Mouse (Mus musculus) CD4-positive helper T cell, adult 2 months (primary cell): Measurements from ENCODE around the gene Mtm1.
A peak's percentile ranks its signal among the peaks of the same experiment; 100 is the strongest.

ENCODE experiments used
- DNase-seq: peaks from one replicate; pipeline ENCODE4 v3.0.0-alpha.2; 2012; ENCODE audit warnings: low read depth, missing footprints, low spot score

Mtm1 gene

DNA sequence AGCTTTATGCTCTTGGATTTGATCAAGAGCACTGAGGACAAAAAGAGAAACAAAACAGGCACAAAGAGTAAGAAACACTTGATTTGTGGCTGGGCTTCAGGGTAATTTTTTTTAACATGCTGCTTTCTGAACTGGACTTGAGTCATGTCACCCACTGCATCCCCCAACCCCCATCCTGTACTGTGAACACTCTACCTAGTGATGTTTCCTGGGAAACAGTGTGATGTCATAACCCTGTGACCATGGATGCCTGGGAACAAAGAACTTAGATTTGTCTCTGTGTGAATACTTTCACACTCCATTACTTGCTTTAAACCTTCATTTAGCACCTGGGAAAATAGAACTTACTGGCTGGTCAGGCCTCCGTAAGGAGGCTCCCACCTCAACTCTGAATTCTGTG is at the start of gene Mtm1:
Mtm1 (plus strand) TSS at position 301 of the 400 bp plus-strand sequence.
- DNase-seq = no peak

DNA sequence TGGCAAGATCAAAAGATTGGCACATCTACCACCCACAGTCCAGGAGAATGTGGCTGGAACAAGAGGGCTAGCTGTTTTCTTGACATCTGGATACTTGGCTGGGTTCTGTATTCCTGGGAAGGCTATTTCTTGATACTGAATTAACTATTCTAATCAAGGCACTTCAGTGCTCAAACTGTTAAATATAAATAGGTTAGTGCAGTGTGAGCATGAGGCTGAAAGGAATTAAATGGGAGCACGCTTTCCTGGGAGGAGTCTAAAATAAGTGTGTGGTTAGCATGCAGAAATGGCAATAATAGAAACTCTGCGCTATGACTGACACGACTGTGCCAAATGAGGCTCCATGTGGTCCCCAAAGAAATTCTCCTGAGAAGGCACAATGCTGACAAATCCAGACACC is 29.0 kb upstream of the Mtm1 start:
- no peak for DNase-seq

DNA sequence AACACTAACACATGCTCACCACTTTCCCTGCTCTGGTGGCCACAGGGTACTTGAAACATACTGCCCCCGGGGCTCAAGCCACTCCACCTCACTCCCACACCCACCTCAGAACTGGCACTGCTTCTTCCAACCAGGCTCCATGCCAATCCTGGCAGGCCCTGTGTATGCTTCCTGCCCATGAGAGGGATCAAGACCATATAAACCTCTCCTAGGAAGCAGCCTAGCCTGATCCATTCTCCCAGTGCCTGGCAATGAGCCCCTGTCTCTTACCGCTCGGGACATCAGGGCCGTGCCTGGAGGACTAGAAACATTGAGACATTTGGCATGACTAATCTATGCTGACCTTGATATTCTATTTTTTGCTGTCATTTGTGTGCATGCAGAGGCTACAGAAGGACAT is 26.9 kb upstream of the Mtm1 start:
- DNase-seq = no peak

DNA sequence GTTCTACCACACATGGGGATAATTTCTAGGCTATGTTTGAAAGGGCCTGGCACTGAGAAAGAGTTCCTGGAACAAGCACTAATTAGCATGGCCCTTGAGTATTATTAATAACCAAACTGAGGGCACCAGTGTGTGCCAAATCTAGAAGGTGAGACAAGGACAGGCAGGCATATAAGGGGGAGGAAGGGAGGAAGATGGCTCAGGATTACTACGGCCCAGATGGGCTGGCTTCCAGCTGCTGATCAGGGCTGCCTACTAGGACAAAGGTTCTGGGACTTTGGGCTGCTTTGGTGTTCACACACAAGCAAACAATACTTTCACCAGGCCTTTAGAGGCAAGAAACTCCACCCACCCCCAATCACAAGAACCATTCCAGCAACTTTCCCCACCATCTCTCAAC is 24.2 kb upstream of the Mtm1 start:
- DNase-seq = no peak

DNA sequence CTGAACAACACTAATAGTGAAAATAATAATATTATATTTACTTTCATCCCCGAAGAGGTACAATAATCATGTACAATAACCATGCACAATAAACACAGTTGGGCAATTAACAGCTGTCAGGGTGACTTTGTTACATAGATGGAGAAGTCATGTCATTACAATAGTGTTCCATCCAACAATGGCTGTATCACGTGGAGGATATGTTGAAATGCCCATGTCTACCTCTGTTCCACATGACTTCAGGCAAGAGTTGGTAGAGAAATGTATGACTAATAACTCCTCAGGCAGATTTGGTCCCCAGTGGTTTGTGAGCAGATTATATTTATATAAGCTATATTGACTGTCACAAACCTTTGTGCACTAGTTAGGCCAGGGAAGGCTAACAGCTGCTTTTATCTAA is 5.8 kb upstream of the Mtm1 start:
- DNase-seq = no peak

DNA sequence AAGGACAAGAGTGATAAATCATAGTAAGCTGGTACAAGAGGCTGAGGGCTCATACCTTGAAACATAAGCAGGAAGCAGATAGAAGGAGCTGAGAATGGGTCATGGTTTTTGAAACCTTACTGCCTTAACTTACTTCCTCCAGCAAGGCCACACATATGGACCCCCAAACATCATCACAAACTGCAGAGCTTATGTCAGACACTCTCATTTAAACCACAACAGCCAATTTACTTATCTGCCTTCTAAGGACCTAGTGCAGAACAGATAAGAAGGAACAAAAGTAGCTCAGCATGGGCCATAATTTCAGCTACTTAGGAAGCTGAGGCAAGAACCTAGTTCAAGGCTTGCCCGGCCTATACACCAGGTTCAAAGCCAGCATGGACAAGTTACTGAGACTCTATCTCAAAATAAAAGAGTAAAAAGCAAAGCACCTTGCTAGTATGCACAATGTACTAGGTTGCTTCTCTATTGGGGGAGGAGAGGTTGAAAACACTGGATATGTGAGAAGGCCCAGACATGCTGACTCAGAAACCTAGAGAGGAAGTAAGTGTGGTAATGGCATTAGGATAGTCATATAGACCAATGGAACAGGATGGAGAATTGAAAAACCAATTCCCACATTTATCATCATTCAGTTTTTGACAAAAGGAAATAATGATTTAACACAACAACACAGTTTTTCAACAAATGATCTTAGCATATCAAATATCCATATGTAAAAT is 4.6 kb upstream of the Mtm1 start:
- no peak for DNase-seq

GRCm38 (mm10) chrX:71206595-71206994 is 4.0 kb upstream of the Mtm1 start:
- no peak for DNase-seq

DNA sequence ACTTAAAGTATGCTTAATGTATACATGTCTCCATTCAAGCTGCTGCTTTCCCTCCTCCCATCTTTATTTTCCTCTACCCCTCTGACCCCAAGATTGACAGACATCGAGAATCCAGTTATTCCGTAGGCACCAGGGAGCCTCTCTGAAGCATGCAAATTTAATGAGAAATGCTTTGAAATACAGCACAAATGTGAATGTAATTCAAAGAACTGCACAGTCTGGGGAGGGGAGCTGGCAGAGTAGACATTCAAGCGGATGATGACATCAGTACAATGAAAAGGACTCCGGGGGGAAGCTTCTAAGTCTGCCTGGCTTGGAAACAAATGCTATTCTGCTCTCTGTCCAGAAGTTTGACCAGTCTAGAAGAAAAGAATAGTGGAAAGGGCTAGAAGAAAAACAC is 2.3 kb downstream of the Mtm1 start:
- DNase-seq = no peak

DNA sequence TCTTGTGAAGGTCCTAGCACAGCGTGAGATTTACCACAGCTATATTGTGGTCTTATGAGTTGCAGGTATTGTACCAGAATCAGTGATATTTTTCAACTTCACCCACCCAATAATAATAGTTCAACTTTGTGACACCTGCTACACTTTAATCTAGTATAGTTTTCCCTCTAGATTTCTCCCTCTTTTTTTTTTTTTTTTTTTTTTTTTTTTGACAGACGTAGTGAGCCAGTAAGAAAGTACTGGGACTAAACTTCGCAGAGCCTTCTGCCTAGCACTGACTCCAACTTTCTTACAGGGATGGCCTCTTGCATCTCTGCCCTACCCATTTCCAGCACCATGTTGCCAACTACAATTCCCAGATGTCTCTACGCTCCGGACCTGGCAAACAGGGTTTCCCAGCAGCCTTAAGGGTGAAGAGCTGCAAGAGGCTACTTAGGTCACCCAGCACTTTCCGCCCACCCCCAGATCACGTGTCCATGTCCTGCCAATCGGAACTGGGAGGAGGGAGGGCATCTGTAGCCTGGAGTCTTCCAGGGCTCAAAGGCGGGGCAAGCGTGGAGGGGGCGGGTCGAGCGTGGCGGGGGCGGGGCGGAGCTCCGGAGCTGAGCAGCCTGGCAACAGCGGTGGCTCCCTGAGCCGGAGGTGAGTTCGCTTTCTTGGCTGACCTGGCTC is 4.0 kb downstream of the Mtm1 start:
- peak; percentile 87 for DNase-seq

- DNase-seq = no peak
Measured at GRCm38 (mm10) chrX:71215113-71215708, 4.6 kb downstream of the Mtm1 start.

DNA sequence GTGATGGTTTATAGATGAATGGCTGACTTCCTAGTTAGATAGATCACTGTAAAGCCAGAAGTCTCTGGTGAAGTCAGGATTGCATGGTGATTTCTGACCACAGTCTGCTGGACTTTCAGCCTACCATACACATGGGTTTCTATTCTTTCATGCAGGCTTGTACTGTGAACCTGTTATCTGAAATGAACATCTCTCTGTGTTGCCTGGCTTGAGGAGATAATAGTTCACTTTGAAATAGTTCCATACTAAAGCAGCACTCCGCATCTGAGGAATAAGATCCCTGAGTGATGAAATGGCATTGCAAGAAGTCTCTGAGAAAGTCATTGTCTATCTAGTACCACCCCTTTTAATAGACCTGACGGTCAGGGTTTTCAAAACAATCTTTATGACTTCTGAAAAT is 6.3 kb downstream of the Mtm1 start:
- no peak for DNase-seq

DNA sequence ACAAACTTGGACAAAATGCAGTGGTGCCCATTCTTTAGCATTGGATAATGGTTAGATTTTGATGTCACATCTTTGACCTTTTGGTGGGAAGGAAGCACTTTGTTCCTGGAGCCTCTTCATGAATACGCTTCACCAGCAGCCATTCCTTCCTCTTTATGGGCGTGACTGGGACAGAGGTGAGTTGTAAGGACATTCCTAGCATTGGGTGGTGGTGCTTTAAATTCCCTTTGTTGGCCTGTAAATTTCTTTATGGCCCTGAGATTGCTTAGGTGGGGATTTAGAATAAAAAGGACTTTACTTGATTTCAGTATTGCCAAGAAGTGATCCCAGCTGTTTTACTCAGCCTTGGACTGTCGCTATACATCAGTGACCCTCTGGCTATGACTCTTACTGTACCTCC is 8.3 kb downstream of the Mtm1 start:
- no peak for DNase-seq

DNA sequence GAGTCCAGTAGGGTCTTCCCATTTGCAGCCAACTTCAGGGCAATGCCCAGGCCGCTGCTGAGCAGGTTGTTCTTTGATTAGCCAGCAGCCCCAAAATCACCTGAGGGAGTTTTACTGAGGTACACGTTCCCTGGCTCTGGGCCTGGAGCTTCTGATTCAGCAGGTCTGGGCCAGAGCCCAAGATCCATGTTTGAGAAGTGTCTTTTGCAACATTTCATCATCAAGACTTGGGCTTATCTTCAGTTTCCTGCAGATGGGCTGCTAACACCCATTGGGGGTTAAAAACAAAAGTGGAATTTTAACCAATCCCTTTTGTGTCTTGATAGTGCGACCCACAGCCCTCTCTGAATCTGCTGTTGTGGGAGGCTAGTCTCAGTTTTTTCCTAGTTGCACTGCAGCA is 10.3 kb downstream of the Mtm1 start:
- no peak for DNase-seq

DNA sequence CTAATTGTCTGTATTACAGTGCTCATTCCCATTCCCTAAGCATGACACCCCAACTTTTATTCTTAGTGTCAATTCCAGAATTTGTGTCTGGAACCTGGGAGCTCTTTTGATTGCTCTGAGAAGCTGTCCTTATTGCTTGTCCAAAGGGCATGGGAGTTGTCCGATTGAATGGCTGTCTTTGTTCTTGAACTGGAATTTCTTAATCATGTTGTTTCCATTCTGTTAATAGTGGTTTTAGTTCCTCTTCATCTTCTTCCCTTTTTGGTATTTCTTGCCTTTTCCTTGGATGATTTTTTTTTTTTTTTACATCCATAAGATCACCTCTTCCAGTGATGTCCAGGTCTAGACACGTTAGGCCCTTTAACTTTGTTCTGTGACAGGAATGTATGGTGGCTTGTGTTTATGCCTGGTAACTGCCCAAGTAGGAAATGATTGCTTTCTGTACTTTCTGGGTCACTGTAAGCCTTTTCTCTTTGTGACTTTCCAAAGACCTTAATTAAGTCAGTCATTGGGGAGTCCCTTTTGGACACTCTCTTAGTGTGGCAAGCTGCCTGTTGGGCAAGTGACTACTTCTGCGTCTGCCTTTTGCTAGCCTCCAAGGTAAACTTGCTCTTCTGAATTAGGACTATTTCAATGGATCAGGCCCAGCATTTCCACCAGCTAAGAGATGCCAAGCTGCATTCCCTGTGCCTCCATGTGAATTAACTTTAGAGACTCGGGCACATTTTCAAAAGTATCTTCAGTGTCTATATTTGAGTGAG is 12.3 kb downstream of the Mtm1 start:
- no peak for DNase-seq

DNA sequence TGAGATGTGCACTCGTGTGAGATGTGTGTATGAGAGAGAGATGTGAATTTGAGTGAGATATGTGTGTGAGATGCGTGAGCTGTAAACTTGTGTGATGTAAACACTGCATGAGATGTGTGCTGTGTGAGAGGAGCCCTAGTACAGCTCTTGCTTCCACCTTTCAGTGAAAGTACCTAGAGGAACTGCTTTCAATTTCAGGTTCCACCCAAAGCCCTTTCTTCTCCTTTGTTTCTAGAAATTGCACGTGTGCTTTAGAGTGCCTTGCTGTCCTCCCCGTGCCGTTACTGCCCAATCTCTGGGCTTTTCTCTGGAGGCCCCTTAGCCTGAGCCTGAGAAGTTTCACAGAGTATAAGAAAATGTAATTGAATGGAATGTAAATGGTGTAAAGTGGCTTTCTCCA is 16.3 kb downstream of the Mtm1 start:
- DNase-seq = no peak

DNA sequence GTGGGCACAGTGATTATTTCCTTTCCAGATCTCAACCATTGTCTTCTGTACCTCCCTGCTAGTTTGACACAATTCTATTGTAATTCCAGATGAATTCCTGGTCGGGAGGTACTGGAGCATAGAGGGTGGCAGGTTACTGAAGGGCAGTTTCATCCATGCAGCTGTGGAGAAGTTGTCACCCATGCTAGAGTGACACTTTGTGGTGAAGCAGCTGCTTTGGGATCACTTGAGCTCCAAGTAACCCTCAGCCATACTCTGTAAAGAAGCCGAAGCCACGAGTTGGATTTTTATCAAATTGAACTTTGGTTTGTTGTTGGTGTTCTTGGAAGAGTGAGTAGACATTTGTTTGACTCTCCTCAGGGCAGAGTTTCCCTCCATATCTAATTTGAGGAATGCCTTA is 17.6 kb downstream of the Mtm1 start:
- no peak for DNase-seq

DNA sequence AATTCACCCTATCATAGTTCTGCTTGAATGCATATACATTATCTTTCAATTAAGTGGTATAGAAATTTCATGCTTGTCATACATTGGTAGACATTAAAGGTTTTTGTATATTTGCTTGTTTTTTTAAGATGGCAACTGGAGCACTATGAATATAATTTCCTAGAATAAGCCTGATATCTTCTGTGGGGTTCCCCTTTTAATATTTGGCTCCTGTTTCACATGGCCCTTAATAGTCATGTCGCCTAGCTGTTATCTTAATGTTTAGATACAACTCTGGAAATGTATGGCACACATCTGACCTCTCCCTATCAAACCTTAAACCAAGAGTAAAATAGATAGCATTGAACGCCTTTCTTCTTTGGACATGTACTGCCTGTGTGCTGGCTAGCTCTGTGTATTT is 20.3 kb downstream of the Mtm1 start:
- DNase-seq = no peak

GRCm38 (mm10) chrX:71256422-71256821 is 45.9 kb downstream of the Mtm1 start:
- DNase-seq = peak; percentile 0

- DNase-seq = no peak
Measured at GRCm38 (mm10) chrX:71260857-71261256, 50.3 kb downstream of the Mtm1 start.

GRCm38 (mm10) chrX:71264316-71264715 is 53.7 kb downstream of the Mtm1 start:
- DNase-seq = no peak

- no peak for DNase-seq
Measured at GRCm38 (mm10) chrX:71268972-71269371, 58.4 kb downstream of the Mtm1 start.

DNA sequence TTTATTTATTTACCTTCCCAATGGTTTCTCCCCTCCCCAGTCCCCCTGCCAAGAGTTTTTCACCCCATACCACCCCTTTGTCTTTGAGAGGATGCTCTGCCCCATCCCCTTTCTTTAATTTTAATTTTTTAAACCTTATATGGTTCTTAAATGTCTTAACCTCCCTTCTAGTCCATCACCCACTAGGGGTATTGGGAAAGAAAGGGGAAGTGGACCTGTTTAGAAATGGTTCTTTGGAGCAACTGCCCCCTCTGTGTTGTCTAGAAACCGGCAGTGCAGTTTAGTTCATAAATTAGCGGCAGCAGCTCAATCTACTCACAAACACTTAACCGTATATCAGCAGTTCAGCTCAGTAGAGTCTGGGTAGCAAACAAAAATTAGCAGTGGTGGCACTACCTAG is 63.6 kb downstream of the Mtm1 start:
- no peak for DNase-seq
